Mouse (Mus musculus): ENCODE data around the gene Pcdh7.

The Pcdh7 gene

DNA sequence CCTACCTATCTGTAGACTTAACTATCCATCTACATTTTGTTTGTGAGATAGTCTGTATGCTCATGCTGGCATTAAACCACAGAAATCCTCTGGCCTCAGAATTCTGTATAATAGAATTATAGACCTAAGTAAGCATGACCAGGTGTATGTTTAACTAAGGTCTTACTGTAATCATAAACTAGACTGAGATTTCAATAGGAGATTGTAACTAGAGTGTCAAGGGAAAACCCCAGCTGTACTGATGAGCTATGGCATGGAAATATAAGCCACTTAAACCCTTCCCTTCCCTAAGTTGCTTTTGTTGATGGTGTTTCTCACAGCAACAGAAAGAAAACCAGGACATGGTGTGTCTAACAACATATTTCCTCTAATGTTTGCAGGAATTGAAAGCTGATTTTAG, 78.6 kb downstream of the Pcdh7 start:
- no peak for DNase-seq (ENCODE audit: low spot score in 2 of 2)

DNA sequence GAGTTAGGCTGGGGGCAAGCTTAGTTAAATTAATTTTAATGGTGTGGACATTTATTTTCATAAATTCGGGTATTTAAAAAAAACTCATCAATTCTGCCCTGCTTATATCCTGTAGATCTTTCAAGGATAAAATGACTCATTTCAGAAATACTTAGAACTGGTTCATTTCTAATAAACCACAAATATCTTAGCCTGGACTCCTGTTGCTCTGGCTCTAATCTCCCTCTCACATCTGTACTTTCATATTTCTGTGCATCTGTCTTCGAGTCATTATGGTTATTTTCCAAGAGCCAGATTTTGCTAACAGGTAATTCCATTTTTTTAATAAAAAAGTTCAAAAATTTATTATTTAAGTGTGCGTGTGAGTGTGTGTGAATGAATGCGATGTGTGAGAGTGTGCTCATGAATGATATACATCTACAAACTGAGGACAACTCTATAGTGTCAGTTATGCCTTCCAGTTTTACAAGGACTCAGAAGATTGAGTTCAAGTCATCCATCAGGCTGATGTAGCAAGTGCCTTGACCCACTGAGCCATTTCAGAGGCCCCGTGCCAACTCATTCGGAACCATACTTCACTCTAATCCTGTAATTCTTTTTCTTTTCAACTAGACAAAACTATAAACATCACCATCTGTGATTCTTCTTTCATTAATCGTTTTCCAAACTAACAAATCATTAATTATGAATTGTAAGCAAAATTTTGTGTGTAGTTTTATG, 80.3 kb downstream of the Pcdh7 start:
- no peak for DNase-seq (ENCODE audit: low spot score in 2 of 2)

DNA sequence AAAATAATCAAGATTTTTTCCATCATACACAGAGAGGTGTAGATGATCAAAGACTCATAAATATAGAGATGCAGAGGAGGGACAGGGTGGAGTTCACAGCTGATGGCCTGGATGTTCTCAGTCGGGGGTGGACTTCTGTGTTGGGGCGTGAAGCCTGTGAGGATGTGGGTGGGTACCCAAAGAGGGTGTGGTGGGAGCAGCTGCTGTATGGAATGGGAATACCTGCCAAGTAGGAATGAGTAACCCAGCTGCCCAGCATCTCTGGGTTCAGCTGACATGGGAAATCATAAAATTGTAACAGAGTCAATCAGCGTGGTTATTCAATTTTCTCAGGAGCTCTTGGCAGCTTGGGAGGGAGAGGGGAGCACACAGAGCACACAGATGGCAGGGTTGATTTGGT, 85.3 kb downstream of the Pcdh7 start:
- no peak for DNase-seq (ENCODE audit: low spot score in 2 of 2)

DNA sequence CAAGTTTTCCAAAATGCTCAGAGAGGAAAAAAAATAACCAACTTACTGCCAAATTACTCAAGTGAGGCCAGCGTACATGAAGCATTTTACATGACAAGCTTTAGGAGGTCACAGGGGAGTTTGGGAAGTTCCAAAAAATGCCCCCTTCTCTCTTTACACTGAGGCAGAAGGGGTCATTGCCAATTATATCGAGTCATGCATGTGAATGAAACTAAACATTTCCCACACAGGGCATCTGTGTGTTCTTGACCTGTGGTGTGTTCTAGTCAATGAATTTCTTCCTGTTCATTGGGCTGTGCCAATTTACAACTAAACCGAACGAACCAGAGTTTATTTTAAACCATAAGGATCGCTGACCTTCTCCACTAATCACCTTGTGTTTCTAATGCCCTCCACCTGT, 86.1 kb downstream of the Pcdh7 start:
- no peak for DNase-seq (ENCODE audit: low spot score in 2 of 2)

DNA sequence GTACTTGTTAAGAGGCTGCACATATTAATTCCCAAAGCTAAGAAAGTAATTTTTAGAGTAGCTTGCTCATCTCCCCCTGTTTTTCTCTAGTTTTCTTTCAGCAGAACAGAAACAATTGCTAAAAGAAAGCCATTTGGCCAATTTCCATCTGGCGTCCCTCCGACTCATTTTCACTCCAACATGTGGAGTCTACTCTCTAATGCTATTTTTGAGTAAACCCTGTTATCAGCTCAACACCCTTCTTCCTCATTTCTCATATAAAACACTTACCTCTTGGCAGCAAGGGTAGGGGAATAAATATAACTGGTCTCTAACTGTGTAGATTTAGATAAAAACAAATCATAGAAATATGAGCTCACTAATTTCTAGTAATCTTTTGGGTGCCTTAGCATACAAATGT, 89.6 kb downstream of the Pcdh7 start:
- DNase-seq (ENCODE audit: low spot score in 2 of 2), result no peak

DNA sequence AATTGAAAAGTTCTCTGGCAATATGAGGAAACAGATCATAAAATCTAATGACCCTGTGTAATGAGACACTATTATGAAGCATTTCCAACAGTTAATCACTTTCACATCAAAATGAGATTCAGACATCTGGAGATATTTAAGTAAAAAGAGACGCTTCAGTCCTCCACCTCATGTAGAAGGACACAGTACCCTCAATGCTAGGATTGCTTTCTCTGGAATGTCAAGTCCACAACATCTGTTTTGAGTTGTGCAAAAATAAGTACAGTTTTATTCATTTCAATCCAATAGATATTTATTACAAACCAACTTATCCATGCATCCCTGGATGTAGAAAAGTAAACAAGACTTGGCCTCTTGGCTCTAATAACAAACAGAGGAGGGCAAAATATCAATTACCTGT, 92.9 kb downstream of the Pcdh7 start:
- DNase-seq (ENCODE audit: low spot score in 2 of 2), result no peak

DNA sequence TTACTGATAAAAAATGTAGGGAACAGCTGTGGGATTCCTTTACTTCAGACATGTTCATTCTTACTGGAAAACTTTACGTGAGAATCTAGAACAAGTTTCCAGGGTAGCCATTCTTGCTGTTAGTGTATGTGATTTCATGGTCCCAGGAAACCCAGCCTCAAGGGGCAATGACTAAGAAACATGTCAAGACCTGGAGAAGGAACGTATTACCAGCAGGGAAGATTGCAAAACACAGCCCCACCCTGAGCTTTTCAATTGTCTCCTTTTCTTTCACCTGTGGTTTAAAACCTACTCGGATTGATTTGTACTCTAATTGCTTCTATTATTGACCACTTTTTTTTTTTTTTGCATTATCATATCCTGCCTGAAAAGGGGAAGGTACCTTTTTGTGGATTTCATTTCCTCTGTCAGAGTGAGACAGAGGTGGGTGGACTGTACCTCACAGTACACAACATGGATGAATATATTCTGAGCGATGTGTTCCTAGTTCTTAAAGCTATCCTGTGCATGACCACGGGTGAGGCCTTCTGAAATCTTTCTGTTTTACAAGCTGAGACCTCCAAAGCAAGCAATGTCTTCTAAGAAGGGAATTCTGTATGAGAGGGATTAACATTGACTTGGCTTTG, 98.3 kb downstream of the Pcdh7 start:
- DNase-seq (ENCODE audit: low spot score in 2 of 2), result peak; percentile 8 to 21

DNA sequence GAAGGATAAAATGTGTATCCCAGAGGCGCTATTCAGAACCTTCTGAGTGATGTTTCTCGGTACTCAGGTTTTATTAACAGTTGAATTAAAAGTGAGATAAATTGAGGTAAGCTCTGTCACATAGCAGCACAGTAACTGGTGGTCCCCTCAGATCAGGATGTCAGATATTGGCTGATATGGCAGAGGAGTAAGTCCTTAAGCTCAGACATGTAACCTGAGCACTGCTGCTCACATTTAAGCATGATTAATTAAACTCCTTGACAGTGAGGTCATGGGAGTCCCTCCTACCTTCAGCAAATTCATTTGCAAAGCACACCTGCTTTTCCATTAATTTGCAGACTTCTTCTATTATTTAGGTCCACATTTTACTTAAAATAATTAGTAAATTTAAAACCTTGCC, 102.0 kb downstream of the Pcdh7 start:
- DNase-seq (ENCODE audit: low spot score in 2 of 2), result no peak

DNA sequence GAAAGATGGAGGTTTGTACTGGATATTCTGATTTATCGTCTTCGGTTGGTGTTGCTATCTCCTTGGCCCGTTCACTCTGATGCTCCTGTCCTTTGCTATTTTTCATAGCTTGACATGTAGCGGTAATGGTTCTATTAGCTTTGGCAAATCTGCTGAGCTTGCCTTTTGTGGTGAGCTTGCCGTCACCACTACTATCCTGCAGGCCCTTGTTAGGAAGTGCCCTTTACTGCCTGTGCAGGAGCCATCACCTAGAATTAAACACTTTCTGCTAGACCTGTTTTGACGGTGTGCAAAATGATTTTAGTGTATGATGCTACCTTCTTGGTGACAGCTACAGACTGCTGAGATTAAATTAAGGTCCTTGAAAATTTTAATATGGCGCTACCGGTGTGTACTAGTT, 103.3 kb downstream of the Pcdh7 start:
- no peak for DNase-seq (ENCODE audit: low spot score in 2 of 2)

DNA sequence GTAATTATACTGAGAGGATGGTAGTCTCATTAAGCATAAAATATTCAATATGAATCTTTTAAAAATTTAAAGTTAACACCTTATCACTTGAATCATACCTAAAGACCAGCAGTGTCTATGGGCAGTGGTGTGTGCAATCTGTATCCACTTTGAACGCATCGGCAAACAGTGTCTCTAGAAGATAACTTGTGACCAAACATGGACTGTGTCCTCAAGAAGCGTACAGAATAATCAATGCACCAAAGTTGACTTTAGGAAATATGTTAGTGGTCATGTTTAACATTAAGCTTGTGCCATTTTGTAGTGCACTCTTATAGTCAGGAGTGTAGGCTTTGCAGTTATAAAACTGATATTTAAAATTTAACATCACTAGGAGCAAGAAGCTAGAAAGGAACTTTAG, 110.7 kb downstream of the Pcdh7 start:
- DNase-seq (ENCODE audit: low spot score in 2 of 2), result no peak

DNA sequence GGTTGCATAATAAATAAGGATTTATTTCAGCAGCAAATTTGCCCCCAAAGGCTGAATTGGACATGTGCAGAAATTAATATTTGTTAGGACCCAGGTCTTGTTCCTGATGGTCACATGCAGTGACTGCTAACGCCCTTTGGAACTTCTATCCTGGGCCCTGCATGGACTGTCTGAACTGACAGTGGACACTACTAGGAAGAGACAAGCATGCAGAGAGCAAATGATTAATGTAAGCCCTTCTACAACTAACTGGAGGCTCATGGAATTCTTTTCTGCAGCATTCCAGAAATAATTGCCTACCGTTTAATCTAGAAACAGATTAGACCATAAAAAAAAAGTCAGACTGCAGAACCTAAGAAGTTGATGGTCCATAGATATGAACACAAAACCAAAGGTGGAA, 119.4 kb downstream of the Pcdh7 start:
- no peak for DNase-seq (ENCODE audit: low spot score in 2 of 2)

DNA sequence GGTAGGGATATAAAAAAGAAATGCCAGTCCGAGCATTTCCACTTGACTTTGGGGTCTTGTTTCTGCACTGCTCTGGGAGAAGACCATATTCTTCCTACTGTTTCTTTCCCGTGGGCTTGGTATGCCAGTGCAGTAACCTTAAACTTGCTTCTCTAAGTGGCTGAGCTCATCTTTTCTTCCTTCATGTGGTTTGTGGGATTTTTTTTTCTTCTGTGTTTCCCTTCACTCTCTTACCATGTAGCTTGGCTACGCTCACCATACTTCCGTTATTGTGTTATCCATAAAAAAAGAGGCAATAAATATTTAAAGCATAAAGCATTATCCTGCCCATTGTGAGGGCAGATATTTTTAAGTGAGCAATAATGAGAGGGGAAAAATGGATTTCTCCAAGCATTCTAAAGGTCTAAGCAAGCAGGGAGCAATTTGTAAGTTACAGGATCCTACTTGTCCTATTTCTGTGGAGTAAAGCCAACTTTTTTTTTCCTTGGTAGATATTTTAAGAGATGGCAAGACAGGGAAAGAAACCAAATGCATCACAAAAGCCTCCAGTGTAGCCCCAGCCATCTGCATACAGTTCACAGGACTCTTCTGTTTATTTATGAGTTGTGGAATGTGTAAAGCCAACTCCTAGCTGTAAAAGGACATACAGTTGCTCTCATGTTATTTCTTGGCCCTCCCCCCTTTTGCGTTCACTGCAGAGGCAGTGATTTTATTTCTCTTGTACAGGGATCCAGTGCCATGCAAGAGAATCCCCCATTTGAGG, 123.8 kb downstream of the Pcdh7 start:
- no peak for DNase-seq (ENCODE audit: low spot score in 2 of 2)

DNA sequence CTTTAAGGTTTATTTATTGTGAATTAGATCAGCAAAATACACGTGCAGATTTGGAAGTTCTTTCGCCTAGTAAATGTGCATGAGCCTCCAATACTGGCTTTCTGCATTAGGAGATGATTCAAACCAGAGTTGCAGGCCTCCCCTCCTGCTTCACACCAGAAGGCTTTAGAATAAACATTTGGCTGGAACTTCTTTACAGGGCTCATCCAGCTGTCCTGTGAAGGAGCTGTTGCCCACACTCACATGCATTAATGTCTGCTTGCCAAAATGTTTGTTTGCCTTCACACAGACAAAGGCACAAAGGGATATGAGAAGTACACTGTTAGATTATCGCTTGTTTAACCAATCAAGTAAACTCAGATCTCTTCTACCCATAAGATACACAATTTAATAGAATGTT, 129.7 kb downstream of the Pcdh7 start:
- no peak for DNase-seq (ENCODE audit: low spot score in 2 of 2)

DNA sequence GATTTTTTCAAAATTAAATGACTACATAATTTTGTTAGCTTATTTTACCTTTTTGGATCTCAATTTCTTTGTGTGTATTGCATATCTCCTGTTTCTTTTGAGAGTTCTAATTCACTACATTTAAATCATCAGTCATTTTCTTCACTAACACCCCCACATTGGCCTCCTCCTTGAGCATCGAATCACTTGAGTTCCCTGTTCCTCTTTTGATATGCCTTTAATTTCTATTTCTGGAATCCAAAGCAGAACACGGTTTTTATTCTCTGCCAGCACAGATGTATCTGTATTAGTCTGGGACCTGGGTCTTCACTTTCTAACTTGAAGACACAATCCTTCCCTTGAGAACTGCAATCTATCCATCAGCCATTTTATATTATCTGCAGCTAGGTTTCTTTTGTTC, 132.3 kb downstream of the Pcdh7 start:
- no peak for DNase-seq (ENCODE audit: low spot score in 2 of 2)

DNA sequence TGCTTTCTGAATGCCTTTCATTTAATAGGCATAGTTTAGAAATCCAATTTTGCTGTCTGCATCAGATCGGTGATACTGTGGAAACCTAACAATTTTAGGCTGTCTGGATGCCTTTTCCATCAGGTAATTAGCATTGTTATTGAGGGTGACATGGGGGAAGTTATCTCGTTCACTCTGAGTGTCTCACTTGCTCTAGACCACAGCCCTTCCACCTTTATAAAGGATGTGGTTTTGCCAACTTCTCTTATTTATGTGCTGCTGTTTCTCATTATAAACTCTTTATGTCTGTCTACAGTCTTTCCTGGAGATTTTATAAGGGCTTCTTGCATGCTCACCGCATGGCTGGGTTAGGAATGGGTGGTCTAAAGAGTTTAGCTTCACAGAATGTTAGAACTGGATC, 139.5 kb downstream of the Pcdh7 start:
- DNase-seq (ENCODE audit: low spot score in 2 of 2), result no peak

DNA sequence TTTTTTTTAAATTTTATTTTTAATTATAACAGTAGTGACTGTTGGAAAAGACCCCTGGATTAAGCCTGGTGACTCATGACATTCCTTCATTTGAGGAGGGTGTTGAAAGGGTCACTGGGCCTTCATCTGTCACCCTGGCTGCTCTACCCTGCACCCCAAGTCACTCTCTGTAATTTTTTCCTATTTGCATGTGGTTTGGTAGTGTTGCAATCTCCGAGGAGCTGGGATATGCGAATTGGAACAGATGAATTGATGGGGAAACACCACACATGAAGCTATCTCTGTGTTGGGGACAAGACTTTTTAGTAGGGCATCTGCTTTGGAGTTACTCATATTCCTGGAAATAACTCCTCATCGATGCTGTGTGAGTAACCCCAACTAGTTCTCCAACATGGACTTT, 146.5 kb downstream of the Pcdh7 start:
- DNase-seq (ENCODE audit: low spot score in 2 of 2), result no peak

DNA sequence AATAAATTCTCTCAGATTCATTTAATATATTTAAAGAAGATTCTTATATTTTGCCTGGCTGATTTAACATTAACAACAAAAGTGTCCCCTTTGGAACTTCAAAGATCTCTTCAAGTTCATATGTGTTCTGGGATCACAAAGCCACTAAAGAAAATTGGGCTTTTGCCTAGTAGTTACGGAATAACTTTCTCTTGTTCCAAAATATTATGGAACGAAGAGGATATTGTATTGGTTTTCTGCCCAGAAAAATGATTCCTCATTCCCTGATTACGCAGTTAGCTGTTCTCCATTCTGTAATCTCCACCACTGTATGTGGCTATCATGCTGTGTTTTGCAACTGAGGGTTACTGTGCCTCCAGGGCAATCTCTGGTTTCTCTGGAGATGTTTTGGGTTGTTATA, 147.5 kb downstream of the Pcdh7 start:
- DNase-seq (ENCODE audit: low spot score in 2 of 2), result no peak

DNA sequence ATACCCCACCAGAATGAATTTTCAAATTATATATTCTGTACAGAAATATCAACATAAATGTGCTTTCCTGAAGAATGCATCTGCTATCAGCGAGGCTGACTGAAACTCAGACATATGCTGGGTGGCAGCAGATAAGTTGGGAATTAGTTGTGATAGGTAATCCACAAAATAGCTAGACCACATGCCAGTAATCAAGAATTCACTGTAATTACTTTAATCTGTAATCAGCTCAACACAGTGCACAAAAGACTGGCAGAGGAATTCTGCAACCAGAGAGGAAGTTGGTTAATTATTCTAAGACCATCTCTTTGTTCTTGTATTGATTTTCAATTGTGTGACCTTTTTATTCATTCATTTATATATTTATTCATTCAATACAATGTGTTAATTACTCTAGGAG, 148.3 kb downstream of the Pcdh7 start:
- DNase-seq (ENCODE audit: low spot score in 2 of 2), result no peak

DNA sequence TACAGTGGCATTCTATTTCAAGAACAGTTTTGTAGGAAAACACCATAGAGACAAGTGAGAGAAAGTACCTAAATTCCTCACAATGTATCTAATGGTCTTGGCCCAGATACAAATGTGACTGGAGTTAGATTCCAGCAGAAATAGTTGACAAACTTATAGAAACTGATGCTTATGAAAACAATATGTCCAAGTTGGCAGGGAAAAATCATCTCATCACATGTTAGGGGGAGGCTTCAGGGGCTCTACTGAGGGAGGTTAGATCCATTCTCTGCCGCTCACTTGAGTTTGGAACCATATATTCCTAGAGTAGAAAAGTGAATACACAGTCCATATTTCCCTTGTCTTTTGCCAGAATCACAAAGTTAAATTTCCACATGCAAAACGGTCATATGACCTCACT, 150.1 kb downstream of the Pcdh7 start:
- DNase-seq (ENCODE audit: low spot score in 2 of 2), result no peak

DNA sequence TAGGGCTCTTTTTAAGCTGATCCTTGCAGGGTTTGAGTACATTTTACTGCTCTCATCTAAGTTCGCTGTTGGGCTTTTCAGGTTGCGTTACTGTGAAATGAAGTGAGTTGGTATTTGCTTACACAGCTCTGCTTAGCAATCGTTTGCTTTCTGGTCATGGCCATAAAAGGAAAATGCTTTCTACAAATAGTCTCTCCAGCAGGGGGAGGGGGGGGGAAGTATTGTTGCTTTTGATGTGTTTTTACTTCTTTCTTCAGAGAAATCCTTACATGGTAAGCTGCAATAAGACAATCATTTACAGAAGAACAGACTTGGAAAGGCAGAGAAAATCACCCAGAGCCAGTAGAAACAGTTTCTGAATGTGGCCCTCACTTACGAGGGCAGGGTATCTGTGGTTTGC, 150.9 kb downstream of the Pcdh7 start:
- DNase-seq (ENCODE audit: low spot score in 2 of 2), result no peak

DNA sequence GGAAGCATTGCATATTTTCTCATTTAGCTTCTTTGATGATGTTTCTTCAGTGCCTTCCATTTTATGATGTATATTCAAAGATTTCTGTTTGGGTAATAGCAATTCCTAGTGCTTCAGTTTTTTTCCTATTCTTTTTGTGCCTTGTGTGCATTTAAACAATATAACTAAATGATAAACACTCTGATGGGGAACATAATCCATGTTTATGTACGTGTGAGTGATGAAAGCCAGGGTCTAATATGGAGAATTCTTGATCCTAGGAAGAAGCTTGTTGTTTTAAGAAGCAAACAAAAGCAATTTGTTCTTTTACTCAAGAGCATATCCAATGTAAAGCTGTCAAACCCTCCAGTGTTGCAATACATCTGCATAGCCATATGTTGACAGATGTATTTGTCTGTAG, 153.0 kb downstream of the Pcdh7 start:
- DNase-seq (ENCODE audit: low spot score in 2 of 2), result no peak

DNA sequence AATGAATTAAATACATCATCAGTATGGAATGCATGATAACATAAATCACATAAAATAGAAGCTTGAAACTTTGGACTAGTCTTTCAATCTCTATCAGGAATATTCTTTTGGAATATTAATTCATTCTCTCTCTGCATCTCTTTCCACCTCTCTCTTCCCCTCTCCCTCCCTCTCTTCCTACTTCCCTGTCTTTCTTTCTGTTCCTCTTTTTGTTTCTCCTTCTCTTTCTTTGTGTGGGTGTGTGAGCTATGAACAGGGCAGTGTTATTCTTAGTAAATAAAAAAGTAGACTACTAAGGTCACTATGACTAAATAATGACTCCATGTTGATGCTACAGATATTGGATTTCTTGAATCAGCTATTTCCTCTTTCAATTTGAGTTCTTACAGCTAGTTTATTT, 167.2 kb downstream of the Pcdh7 start:
- DNase-seq (ENCODE audit: low spot score in 2 of 2), result no peak

DNA sequence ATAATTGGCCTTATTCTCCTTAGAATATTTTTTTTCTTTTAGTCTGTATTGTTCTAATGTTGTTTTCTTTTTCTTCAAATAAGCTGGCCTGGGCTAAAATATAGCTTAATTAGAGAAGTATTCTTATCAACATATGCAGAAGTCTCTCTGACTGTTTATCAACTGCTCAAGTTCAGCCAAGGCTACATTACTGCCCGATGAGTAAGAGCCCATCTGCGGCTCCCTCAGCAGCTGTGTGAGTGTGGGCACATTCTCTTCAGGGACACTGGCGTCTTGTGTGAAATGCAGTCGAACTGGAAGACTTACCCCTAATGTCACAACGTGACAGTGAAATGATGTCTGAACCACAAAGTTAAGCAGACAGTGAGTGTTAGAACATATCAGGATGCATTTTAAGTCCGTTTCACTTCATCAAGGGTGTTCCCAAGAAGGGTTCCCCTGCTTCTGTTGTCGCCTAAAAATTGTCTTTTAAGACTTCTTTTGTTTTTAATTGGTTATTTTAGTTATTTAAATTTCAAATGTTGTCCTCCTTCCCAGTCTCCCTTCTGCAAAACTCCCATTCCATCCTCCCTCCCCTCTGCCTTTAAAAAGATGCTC, 181.3 kb downstream of the Pcdh7 start:
- peak in 1 of 2 experiments; percentile 0 for DNase-seq (ENCODE audit: low spot score in 2 of 2)

Measured in urinary bladder, postnatal 36 days (tissue).